Mouse (Mus musculus) forebrain, embryonic 14.5 days (tissue): ENCODE measurements at regions not wholly inside any gene's neighbourhood (a gene's known extent, or its start where the extent isn't known, plus 50 kb on each side); places are given as distances from the start of the nearest gene placed in this dataset.

Source experiments
- ATAC-seq: fragments of 200-750 bp; cut with Nextera tagmentation; 2 replicates; pipeline ENCODE4 v1.8.0; 2017; ENCODE audit warnings: mild to moderate bottlenecking, moderate library complexity
- DNase-seq: peaks from one replicate; pipeline ENCODE4 v3.0.0-alpha.2; 2015; ENCODE audit warnings: low spot score
- H3K27ac ChIP-seq: fragments of 300-500 bp; sonication (generic); 2 replicates; pipeline ENCODE4 v1.5.1; 2014; ENCODE audit warnings: low read depth, mild to moderate bottlenecking, control low read depth, low read length, moderate library complexity
- H3K27me3 ChIP-seq: fragments of 300-500 bp; sonication (generic); replicated peaks from 2 replicates; pipeline ENCODE4 v1.6.1; 2014; ENCODE audit warnings: low read length, control low read depth, mixed read lengths; ENCODE audit not compliant: control insufficient read depth, insufficient read depth
- H3K36me3 ChIP-seq: fragments of 300-500 bp; sonication (generic); 2 replicates; pipeline ENCODE4 v1.6.1; 2014; ENCODE audit warnings: low read length, control low read depth; ENCODE audit not compliant: control insufficient read depth, insufficient read depth
- H3K4me1 ChIP-seq: fragments of 300-500 bp; sonication (generic); 2 replicates; pipeline ENCODE4 v1.6.1; 2014; ENCODE audit warnings: antibody characterized with exemption, low read length, control low read depth; ENCODE audit not compliant: control insufficient read depth, insufficient read depth
- H3K4me2 ChIP-seq: fragments of 300-500 bp; sonication (generic); 2 replicates; pipeline ENCODE4 v1.6.1; 2014; ENCODE audit warnings: mild to moderate bottlenecking, control low read depth, low read length
- H3K4me3 ChIP-seq: fragments of 300-500 bp; sonication (generic); 2 replicates; pipeline ENCODE4 v1.5.1; 2014; ENCODE audit warnings: low read depth, low read length, control low read depth
- H3K9ac ChIP-seq: fragments of 300-500 bp; sonication (generic); 2 replicates; pipeline ENCODE4 v1.6.1; 2014; ENCODE audit warnings: mild to moderate bottlenecking, low read length, control low read depth, moderate library complexity
- H3K9me3 ChIP-seq: fragments of 300-500 bp; sonication (generic); replicated peaks from 2 replicates; pipeline ENCODE4 v1.6.1; 2016; ENCODE audit warnings: low read length, control low read depth, mixed read lengths; ENCODE audit not compliant: control insufficient read depth
- WGBS: fragments of 180-500 bp; shearing (Covaris S2); extraction: QIAGEN DNeasy Blood & Tissue Kit; methylation state at CpG from one replicate; pipeline ENCODE4 v1.1.7; 2014; 5-methylcytosine and 5-hydroxymethylcytosine counted together

- Histone ChIP-seq H3K27ac (no peak overlapping the region), H3K36me3 (no peaks in the 10 kb centered on the region), H3K9me3 (no peaks in the 10 kb centered on the region), H3K27me3 (no peaks in the 10 kb centered on the region), H3K4me2 (no peak overlapping the region), H3K4me3 (no peak overlapping the region), H3K4me1 (peaks cover 3% of the 10 kb centered on the region; the same call in 1 of the 2 replicates), H3K9ac (no peak overlapping the region)
- DNase-seq (peak; percentile 54), ATAC-seq (peak; percentile 55; the same call in 1 of the 2 replicates)
- 36% methylated on average over 15 of the region's 15 CpGs for WGBS
Measured at GRCm38 (mm10) chr7:68593344-68594016, 155.6 kb downstream of the Arrdc4 start.

- Histone ChIP-seq H3K4me1 (no peaks in the 10 kb centered on the region), H3K9ac (no peak overlapping the region), H3K36me3 (no peaks in the 10 kb centered on the region), H3K4me3 (no peak overlapping the region), H3K9me3 (no peaks in the 10 kb centered on the region), H3K27ac (no peak overlapping the region), H3K4me2 (no peak overlapping the region), H3K27me3 (no peaks in the 10 kb centered on the region)
- DNase-seq (no peak), ATAC-seq (no peak)
- 76% methylated on average over 13 of the region's 13 CpGs for WGBS
Measured at GRCm38 (mm10) chr7:68582540-68583325, 166.3 kb downstream of the Arrdc4 start.

DNA sequence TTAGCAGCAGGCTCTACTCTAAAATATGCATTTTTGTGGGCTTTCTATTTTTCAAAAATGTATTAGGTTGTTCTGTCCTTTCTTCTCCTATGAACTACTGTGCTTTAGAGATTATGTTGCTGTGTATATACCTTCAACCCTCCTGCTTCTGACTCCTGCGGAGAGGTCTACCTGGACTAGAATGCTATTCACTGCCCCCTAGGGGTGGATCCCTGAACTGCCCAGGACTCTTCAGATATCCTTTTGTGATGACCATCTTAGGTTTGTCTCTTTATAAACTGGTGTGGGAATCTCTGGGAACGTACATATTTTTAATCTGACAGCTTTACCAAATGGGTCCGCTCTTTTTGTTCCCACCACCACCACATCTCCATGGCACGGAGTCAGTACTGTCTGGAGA lies 168.4 kb downstream of the Arrdc4 start:
- ATAC-seq (no peak), DNase-seq (peak; percentile 48)
- no peak overlapping the region for H3K27ac ChIP-seq
- H3K4me2 ChIP-seq, result no peak overlapping the region
- WGBS, result 42% methylated on average over 4 of the region's 4 CpGs
- H3K9me3 ChIP-seq, result no peaks in the 10 kb centered on the region
- no peaks in the 10 kb centered on the region for H3K27me3 ChIP-seq
- no peak overlapping the region for H3K9ac ChIP-seq
- no peaks in the 10 kb centered on the region for H3K4me1 ChIP-seq
- H3K4me3 ChIP-seq, result no peak overlapping the region
- no peaks in the 10 kb centered on the region for H3K36me3 ChIP-seq

DNA sequence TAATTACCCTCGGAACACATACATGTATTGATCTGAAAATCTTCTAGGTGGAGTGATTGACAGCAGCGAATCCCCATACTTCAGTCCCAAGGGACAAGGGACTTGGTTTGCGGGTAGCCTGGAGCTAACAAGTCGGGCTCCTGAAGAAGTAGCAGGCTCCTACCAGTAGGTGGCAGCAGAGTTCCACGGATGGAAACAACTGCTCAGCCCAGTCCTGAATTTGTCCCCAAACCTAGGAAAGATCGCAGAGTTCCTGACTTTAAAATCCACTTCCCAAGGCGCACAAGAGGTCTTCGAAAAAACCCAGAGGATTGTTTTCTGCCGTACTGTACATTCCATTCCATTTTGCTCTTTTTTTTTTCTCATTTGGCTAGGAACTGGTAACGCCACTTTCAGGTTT lies 169.4 kb downstream of the Arrdc4 start:
- H3K27me3 ChIP-seq, result no peaks in the 10 kb centered on the region
- H3K9me3 ChIP-seq, result no peaks in the 10 kb centered on the region
- no peak overlapping the region for H3K27ac ChIP-seq
- H3K4me2 ChIP-seq, result peak overlapping the region; percentile 39
- ATAC-seq (peak; percentile 91), DNase-seq (peak; percentile 94)
- no peak overlapping the region for H3K9ac ChIP-seq
- WGBS, result 17% methylated on average over 10 of the region's 10 CpGs
- no peaks in the 10 kb centered on the region for H3K36me3 ChIP-seq
- H3K4me3 ChIP-seq, result no peak overlapping the region
- no peaks in the 10 kb centered on the region for H3K4me1 ChIP-seq

DNA sequence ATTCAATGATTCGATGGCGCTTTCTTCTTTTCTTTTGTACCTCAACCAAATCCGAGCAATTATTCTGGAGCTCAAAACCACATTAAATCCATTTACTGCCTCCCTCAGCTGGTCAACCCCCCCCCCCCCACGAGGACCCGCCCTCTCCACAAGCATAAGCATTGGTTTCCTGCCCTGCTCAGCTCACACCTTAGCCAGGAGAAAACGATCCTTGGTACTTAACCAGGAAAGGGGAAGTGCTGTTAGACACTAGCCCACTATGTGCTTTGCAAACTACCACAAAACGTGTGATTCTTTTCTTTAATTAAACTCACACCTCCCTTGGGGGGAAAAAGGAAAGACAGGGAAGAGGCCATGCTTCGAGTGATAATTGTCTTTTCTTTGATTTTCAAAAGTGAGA lies 169.8 kb downstream of the Arrdc4 start:
- Histone ChIP-seq H3K4me2 (no peak overlapping the region), H3K4me3 (no peak overlapping the region), H3K27me3 (no peaks in the 10 kb centered on the region), H3K36me3 (no peaks in the 10 kb centered on the region), H3K4me1 (no peaks in the 10 kb centered on the region), H3K27ac (no peak overlapping the region), H3K9ac (no peak overlapping the region), H3K9me3 (no peaks in the 10 kb centered on the region)
- ATAC-seq, result no peak
- WGBS, result 51% methylated on average over 8 of the region's 8 CpGs
- DNase-seq, result no peak

- no peak overlapping the region for H3K27ac ChIP-seq
- H3K4me2 ChIP-seq, result no peak overlapping the region
- H3K9ac ChIP-seq, result no peak overlapping the region
- H3K36me3 ChIP-seq, result no peaks in the 10 kb centered on the region
- 31% methylated on average over 4 of the region's 4 CpGs for WGBS
- DNase-seq, result no peak
- H3K4me3 ChIP-seq, result no peak overlapping the region
- H3K4me1 ChIP-seq, result no peaks in the 10 kb centered on the region
- H3K9me3 ChIP-seq, result no peaks in the 10 kb centered on the region
- no peaks in the 10 kb centered on the region for H3K27me3 ChIP-seq
- ATAC-seq, result no peak
Measured at GRCm38 (mm10) chr7:68571315-68571714, 177.7 kb downstream of the Arrdc4 start.

- no peak overlapping the region for H3K4me3 ChIP-seq
- no peak overlapping the region for H3K27ac ChIP-seq
- no peak overlapping the region for H3K4me2 ChIP-seq
- H3K4me1 ChIP-seq, result no peaks in the 10 kb centered on the region
- no peaks in the 10 kb centered on the region for H3K36me3 ChIP-seq
- DNase-seq (no peak), ATAC-seq (no peak)
- no peaks in the 10 kb centered on the region for H3K27me3 ChIP-seq
- 84% methylated on average over 9 of the region's 9 CpGs for WGBS
- no peaks in the 10 kb centered on the region for H3K9me3 ChIP-seq
- H3K9ac ChIP-seq, result no peak overlapping the region
Measured at GRCm38 (mm10) chr7:68568127-68568510, 180.9 kb downstream of the Arrdc4 start.

DNA sequence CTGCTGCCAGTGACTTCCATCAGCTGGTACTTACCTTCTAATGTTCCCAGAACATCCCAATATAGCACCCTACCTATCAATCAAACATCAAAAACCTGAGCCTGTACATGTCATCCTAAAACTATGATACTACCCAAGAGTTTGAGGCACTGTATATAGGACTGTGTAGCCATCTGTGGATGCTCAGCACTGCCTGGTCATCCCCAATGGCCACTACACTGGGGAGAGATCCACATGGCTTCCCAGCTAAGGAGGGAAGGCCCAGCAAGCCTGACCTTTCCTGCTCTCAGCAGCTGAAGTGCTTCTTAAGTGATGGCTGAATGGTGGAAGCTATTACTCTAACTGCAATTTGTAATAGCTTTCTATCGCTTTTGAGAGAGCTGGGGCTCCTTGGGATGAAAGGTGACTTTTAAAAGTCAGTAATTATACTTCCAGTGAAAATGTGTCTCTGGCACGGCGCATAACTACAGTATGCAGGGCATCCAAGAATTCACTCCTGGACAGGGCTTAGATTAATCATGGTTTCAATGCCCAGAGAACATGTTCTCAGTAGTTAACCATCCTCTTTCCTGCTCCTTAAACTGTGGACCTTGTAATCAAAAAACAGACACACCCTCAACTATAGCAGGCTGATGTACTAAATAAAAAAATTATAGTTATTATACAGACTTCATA lies 181.5 kb downstream of the Arrdc4 start:
- DNase-seq, result no peak
- Histone ChIP-seq H3K9ac (no peak overlapping the region), H3K4me1 (no peaks in the 10 kb centered on the region), H3K36me3 (no peaks in the 10 kb centered on the region), H3K27me3 (no peaks in the 10 kb centered on the region), H3K4me3 (no peak overlapping the region), H3K4me2 (no peak overlapping the region), H3K9me3 (no peaks in the 10 kb centered on the region), H3K27ac (no peak overlapping the region)
- WGBS, result 91% methylated on average over 3 of the region's 3 CpGs
- no peak for ATAC-seq
